Mouse (Mus musculus): ENCODE results near the gene Smarca2. TPM values are rescaled to one million over a fixed set of nuclear protein-coding genes. Genes with fewer than 3 reads are reported as not detected.
"Not testable (repeated sequence)": the region's sequence is repeated elsewhere in the genome, so short reads cannot be mapped to it uniquely, and the experiment has no call there.

Gene Smarca2
- total RNA-seq, 2 experiments from 2014 or later, result 51.4 to 54.2 TPM

GRCm38 (mm10) chr19:26682731-26683130 lies 77.9 kb downstream of the Smarca2 start:
- ATAC-seq (replicated peaks; ENCODE audit: poor library complexity, severe bottlenecking), result no peak

- no peak for ATAC-seq (replicated peaks; ENCODE audit: poor library complexity, severe bottlenecking)
Measured at GRCm38 (mm10) chr19:26683731-26684130, 78.9 kb downstream of the Smarca2 start.

GRCm38 (mm10) chr19:26690516-26690915 lies 85.7 kb downstream of the Smarca2 start:
- ATAC-seq (replicated peaks; ENCODE audit: poor library complexity, severe bottlenecking), result no peak

GRCm38 (mm10) chr19:26697107-26697506 lies 92.3 kb downstream of the Smarca2 start:
- ATAC-seq (replicated peaks; ENCODE audit: poor library complexity, severe bottlenecking), result peak; percentile 79

- ATAC-seq (replicated peaks; ENCODE audit: poor library complexity, severe bottlenecking), result no peak
Measured at GRCm38 (mm10) chr19:26704545-26705209, 99.8 kb downstream of the Smarca2 start.

- ATAC-seq (replicated peaks; ENCODE audit: poor library complexity, severe bottlenecking), result no peak
Measured at GRCm38 (mm10) chr19:26706910-26707309, 102.1 kb downstream of the Smarca2 start.

GRCm38 (mm10) chr19:26709095-26709494 lies 104.2 kb downstream of the Smarca2 start:
- no peak for ATAC-seq (replicated peaks; ENCODE audit: poor library complexity, severe bottlenecking)

- ATAC-seq (replicated peaks; ENCODE audit: poor library complexity, severe bottlenecking), result peak; percentile 35; the same call in 1 of the 2 replicates
Measured at GRCm38 (mm10) chr19:26711268-26711667, 106.4 kb downstream of the Smarca2 start.

- ATAC-seq (replicated peaks; ENCODE audit: poor library complexity, severe bottlenecking), result no peak
Measured at GRCm38 (mm10) chr19:26716217-26716616, 111.4 kb downstream of the Smarca2 start.

GRCm38 (mm10) chr19:26718221-26718620 lies 113.4 kb downstream of the Smarca2 start:
- ATAC-seq (replicated peaks; ENCODE audit: poor library complexity, severe bottlenecking), result peak; percentile 52; the same call in 1 of the 2 replicates

GRCm38 (mm10) chr19:26719161-26719560 lies 114.3 kb downstream of the Smarca2 start:
- ATAC-seq (replicated peaks; ENCODE audit: poor library complexity, severe bottlenecking), result no peak

- no peak for ATAC-seq (replicated peaks; ENCODE audit: poor library complexity, severe bottlenecking)
Measured at GRCm38 (mm10) chr19:26721741-26722140, 116.9 kb downstream of the Smarca2 start.

- ATAC-seq (replicated peaks; ENCODE audit: poor library complexity, severe bottlenecking), result no peak
Measured at GRCm38 (mm10) chr19:26723899-26724298, 119.0 kb downstream of the Smarca2 start.

- ATAC-seq (replicated peaks; ENCODE audit: poor library complexity, severe bottlenecking), result no peak
Measured at GRCm38 (mm10) chr19:26724626-26725025, 119.8 kb downstream of the Smarca2 start.

- no peak for ATAC-seq (replicated peaks; ENCODE audit: poor library complexity, severe bottlenecking)
Measured at GRCm38 (mm10) chr19:26727796-26728195, 122.9 kb downstream of the Smarca2 start.

GRCm38 (mm10) chr19:26730486-26730885 lies 125.6 kb downstream of the Smarca2 start:
- ATAC-seq (replicated peaks; ENCODE audit: poor library complexity, severe bottlenecking), result no peak

GRCm38 (mm10) chr19:26731121-26731520 lies 126.3 kb downstream of the Smarca2 start:
- no peak for ATAC-seq (replicated peaks; ENCODE audit: poor library complexity, severe bottlenecking)

- no peak for ATAC-seq (replicated peaks; ENCODE audit: poor library complexity, severe bottlenecking)
Measured at GRCm38 (mm10) chr19:26731809-26732208, 127.0 kb downstream of the Smarca2 start.

GRCm38 (mm10) chr19:26733055-26733454 lies 128.2 kb downstream of the Smarca2 start:
- ATAC-seq (replicated peaks; ENCODE audit: poor library complexity, severe bottlenecking), result no peak

GRCm38 (mm10) chr19:26733546-26734100 lies 128.8 kb downstream of the Smarca2 start:
- no peak for ATAC-seq (replicated peaks; ENCODE audit: poor library complexity, severe bottlenecking)

- no peak for ATAC-seq (replicated peaks; ENCODE audit: poor library complexity, severe bottlenecking)
Measured at GRCm38 (mm10) chr19:26734704-26735109, 129.9 kb downstream of the Smarca2 start.

GRCm38 (mm10) chr19:26745021-26745420 lies 140.2 kb downstream of the Smarca2 start:
- ATAC-seq (replicated peaks; ENCODE audit: poor library complexity, severe bottlenecking), result not testable (repeated sequence)
